Mouse (Mus musculus): ENCODE measurements around the gene Map4k1. TPM values are rescaled to one million over a fixed set of nuclear protein-coding genes. Genes with fewer than 3 reads are reported as not detected.

Map4k1 gene
- total RNA-seq (2021): 1 to 10 TPM in 1 of 2 experiments, under 1 TPM in 1; 0.96 to 2.4 TPM
- long read RNA-seq, experiment 1, partial matches to known transcripts: 0 of 2 reads
- long read RNA-seq, experiment 1, other reads (novel, unspliced or antisense): 0 of 2 reads
- long read RNA-seq, experiment 2: 0 reads

DNA sequence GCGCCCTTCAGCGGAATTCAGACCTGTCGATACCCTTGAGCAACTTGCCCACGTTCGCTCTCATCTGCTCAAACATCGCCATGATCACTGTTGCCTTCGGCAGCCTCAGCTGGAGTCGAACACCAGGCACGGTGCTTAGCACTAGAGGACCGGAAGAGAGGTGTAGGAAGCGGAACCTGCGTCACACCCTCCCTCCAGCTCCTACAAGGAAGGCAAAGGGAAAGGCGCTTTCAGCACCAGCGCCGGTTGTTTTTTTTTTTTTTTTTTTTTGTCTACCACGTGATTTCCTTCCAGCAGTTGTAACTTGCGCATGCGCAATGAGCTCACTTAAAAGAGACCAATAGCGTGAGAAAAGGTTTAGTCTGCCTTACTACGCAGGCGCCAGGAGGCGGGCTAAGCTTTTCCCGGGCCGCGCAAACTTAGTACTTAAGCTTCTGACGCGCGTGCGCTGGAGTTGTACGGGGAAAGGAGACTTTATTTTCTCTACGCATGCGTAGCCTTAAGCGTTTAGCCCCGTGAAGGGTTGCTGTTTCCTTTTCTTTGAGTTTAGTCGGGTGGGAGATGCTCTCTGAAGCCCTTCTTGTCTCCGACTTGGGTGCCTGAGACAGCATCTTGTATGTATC is at the start of gene Map4k1, which contains the start of gene Eif3k:
Gene Map4k1, plus strand, starts transcription at position 400 of the 623 bp plus-strand sequence.
Gene Eif3k, minus strand, starts transcription at position 214 of the 623 bp plus-strand sequence.
- peak; percentile 85 to 86 for DNase-seq (ENCODE audit: low spot score in 2 of 2)

DNA sequence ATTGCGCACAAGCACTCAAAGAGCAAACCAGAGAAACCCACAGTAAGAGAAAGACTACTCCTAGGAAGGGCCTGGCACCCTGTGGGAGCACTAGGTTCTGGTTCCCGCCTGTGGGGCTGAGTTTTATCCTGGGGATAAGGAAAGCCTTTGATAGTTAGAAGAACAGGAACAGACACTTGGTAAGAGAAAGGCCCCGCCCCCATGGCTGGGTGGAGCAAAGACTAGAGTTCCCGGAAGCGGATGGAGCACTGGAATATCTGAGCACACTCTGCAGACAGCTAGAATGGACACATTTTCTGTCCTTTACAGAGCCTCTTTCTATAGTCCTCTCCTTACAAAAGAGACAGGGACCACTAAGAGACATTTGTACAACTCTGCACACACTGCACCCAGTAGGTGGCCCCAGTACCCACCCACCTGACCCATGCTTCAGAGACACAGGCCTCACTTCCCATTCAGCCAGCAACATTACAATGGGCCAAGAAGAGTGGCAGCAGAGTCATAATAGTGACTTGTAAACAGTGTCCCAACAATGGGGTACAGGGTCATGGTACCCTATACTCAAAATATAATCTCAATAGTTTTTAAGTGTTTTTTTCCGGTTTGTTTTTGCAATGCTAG is 49.3 kb upstream of the Map4k1 start:
- no peak for DNase-seq (ENCODE audit: low spot score in 2 of 2)

DNA sequence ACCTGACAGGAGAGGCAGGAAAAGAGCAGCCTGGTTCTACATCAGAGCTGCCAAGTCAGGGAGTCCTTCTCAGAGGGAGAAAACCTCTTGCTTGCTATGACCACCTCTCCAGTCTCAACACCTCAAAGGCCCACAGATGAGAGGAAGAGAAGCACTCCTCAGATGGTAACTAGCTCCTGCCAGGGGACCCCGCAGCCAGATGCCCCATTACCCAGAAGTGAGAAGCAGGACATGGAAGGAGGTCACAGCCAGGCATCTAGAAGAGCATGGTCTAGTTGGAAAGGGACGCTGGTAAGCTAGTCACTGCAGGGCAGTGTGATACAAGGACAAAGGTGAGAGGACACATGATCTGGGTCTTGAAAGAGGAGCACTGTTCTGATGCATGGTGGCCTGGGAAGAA is 48.0 kb upstream of the Map4k1 start:
- no peak for DNase-seq (ENCODE audit: low spot score in 2 of 2)

DNA sequence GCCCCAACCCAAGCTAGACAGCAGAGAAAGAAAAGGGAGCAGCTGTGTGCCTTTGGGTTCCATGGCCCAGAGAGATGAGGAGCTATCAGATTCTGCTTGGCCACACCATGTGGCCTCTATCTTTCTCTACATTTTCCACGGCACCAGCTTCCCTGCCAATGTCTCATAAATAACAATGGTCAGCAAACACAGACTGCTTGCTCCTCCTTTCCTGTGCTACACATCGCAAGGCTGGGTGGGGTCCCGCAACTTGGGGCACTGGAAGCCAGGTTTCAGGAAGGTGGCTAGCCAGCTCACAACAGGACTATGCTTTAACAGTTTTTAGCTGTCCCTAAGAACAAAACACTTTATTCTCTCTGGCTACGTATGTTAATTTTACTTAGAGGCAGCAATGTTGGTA is 45.1 kb upstream of the Map4k1 start:
- DNase-seq (ENCODE audit: low spot score in 2 of 2): no peak

DNA sequence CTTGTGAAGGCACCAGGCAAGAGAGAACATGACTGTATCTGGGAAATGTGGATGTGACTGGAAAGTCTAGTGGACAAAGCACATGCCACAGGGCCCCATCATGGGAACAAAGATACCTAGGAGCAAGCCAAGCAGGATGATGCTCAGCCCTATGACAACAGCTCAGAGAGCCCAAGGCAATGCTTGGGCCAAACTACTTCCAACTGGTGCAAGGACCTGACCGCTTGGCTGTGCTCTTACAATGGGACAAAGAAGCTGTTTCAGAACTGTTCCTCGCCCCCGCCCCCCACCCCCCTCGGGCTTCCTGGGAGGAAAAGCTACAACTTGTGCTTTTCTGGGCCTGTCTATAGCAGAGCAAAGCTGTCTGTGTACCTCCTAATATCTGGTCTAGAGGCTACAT is 43.2 kb upstream of the Map4k1 start:
- DNase-seq (ENCODE audit: low spot score in 2 of 2): no peak

DNA sequence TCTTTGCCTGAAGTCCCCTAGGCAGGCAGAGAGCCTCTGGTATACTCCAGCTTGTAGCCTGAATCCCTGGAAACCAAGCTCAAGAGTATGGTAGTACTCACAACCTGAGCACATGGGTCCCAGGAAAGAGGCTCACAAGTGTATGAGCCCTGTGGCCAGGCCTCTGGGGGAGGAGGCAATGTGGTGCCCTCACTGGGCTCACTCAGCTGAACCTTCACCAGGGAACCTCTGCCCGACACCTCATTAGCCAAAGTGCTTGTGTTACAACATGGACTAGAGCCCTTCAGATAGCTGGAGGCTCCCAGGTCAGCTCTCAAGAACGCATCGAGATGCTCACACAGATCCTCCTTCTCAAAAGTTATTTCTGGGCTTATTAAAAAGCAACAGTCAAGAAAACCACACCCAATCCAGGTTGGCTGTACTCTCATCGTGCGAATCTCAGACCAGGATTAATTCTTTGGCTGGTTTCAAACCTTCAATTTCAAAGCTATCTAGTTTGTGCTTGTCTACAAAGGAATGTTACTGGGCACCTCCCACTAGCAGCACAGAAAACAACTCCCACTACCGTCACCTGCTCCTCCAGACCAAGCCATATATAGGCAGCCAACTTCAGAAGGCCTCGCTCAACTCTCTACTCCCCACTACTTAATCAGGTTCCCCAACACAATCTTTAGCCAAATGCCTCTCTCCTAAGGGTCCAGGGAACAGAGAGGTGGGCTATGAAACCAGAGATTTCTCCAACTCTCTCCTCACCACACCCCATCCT is 42.2 kb upstream of the Map4k1 start:
- DNase-seq (ENCODE audit: low spot score in 2 of 2): no peak

DNA sequence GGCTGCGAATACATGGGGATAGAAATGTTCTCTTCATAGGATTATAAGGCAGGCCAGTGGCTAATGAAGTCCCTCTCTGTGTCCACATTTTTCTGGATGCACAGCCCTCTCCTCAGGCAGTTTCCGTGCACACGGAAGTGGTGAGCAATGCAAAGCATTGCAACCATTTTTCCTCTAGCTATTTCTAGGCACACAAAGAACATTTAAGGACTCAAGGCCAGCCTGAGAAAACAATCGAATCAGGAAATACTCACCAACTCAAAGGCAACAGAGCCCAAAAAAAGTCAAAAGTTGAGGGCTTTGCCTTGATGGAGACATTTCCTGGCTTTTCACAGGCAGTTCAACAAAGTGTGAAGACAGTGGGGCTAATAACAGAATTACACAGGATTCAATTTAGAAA is 40.7 kb upstream of the Map4k1 start:
- no peak for DNase-seq (ENCODE audit: low spot score in 2 of 2)

DNA sequence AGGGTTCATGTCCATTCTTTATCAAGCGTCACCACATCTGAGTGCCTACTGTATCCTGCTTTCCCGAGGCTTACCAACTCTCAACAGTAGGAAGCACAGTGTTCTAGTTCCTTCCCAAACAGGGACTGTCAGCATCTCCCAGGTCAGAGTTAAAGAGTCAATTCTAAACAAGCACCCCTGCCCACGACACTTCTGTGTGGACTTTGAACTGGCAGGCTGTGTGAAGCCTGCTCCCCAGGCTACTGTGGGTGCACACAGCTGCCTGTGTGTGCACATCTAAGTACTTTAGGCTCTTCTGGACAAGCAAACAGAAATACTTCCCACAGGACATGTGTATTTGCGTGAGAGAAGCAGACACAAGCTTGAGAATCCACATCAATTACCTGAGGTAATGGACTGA is 40.3 kb upstream of the Map4k1 start:
- no peak for DNase-seq (ENCODE audit: low spot score in 2 of 2)

DNA sequence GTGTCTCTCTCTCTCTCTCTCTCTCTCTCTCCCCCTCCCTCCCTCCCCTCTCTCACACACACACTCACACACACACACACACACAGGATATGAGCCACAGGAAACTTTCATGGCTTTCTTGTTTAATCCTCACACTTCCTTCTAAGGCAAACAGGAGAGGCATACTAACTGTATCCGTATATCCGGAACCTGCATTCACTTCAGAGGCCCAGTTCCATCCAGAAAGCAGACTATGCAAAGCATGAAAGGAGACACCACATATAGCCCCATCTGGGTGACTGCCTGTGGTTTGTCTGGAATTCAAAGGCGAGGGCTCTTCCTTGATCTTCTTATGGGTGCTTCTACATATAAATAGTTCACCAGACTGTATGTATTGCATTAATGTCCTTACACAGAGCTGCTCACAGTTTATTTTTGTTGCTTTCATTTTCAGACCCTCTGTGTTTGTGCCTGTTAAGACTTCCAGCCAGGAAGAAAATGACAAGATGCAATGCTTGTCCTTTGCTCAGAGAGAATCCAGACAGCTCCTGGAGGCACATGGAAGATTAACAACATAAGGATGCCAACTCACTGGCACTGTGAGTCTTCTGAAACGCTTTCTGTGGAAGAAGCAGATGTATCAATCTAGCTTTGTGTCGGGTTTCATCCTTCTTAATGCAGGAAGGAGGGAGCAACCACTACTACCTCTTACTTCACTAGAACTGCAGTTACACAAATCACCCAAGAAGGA is 38.2 kb upstream of the Map4k1 start:
- DNase-seq (ENCODE audit: low spot score in 2 of 2): no peak

DNA sequence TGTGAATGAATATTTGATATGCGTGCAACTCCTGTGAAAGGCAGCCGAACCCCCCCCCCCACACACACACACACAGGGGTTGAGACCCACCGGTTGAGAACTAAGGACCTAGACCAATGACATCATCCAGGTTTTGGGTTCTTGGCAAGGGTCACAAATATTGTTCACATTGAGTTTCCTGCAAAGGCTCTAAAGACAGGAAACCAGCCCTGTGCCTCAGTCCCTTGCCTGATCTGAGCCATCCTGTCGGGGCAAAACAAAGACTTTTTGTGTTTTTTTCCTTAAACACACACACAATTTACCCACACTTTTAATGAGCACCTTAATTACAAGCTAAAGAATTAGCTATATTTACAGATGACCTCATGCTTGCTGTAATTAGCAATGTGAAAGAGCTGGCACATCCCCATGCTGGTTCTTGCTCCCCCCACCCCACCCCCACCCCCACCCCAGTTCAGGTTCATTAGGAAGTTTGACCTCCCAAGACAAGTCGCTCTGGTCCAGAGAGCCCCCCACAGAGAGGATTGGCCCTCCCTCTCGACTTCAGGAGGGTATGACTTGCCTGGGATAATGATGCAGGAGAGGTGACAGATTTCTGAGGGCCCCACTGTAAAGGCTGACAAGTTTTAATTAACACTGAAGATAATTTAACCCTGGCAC is 37.0 kb upstream of the Map4k1 start:
- DNase-seq (ENCODE audit: low spot score in 2 of 2): no peak

DNA sequence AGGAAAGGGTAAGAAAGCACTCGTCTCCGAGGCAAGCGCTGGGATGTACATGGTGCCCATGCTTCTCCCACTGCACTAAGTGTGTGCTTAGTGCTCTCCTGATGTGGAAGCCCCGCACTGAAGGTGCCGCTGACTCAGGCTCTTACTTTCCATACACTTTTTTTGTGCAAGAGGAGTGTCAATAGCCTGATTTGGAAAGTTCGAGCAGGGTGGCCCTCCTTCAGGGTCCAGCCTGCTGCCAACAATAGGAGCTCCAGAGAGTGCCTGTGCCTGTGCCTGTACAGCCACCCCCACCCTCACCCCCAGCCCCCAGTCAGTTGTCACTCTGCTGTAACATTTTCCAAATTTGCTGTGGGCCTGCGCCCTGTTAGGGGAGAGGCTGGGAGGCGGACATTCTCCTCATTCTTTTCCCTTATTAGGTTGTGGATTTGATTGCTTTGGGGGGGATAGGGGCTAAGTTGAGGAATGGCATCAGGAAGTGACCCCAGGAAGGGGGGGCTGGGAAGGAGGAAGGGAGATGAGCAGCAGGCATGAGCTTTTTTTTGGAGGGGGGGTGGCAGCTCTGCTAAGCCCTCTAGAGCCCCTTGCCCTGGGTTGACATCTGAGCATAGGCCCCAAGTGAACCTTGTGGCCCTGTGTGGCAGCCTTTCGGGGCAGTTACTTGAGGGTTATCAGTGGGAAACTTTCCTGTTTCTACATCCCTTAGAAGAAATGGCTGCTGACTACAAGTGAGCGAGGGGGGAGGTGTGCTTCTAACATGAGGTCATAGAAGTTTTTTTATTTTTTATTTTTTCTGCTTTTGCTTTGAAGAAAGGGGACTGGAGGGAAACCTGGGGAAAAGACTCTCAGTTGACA is 36.2 kb upstream of the Map4k1 start:
- no peak for DNase-seq (ENCODE audit: low spot score in 2 of 2)

DNA sequence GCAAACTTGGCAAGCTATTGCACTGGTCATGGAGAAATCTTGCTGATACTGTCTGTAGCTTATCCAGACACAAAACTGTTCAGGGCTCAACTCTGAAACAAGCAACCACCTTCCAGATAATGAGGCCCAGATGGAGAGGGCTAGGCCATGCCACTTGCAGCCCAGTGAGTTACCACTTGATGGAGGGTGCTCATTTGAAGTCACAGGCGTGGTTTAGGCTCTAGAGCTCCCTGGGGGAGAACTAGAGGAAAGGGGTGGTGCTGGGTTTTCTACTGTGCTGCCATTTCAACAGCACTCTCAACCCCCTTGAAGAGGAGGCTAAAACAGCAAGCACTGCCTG is 35.6 kb upstream of the Map4k1 start:
- DNase-seq (ENCODE audit: low spot score in 2 of 2): no peak

DNA sequence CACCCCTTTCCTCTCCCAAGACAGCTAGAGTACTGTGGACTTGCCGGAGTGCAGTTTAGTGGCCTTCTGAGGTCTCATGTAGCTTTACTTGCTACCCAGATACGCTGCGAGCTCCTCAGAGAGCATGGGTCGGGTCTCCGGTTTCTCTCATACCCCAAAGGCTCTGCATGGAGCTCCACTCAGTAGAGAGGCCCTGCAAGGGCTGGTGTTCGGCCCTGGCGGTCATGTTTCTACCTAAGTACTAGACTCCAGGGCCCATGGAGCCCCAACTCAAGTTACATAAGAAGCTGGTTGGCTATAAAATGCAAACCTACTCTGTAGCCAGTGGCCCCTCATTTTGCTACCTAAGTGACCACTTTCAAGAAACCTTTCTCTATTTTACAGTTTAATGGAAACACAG is 33.1 kb upstream of the Map4k1 start:
- no peak for DNase-seq (ENCODE audit: low spot score in 2 of 2)

DNA sequence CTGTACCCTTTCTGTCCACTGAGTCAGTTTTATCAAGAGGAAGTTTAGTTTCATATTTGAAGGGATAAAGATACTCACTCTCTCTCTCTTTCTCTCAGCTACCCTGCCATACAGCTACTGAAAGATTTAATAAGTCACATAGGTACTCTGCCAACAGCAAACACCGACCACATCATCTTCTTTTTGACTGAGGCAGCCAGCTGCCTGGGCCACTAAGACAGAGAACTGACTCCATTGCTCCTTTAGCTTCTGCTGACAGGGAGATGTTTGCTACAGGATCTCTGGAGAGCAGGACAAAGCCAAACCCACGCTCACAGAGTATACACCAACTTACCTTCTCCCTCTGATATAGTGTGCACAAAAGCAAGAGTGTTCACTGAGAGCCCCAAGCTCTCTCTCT is 32.6 kb upstream of the Map4k1 start:
- no peak for DNase-seq (ENCODE audit: low spot score in 2 of 2)

DNA sequence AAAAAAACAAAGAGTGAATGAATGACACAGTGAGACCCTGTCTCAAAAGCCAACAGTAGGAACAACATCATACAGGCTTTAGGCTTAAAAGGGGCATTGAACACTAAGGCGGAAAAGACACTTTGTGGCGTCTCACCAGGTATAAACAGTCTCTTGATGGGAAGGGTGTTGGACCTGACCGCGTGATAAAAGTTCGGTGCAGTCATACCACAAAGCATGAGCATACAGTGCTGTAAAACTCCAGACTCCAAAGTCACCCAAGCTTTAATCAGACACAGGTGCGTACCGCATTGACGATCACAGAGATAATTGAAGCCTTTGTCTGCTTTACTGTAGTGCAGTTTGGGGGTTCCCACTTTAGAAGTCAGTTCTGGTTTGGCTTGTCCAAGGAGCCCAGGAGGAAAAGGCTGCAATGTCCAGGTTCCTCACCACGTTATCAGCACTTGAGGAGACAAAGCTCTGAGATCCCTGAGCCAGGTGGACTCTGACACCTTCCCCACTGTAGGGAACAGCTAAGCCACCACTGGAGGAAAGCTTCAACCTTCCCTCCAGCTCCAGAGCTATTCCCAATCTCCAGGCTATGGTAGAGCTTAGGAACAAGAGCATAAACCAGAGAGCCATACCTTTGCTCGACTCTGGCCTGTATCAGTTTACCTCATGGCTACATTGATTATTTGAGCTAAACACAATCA is 31.4 kb upstream of the Map4k1 start:
- DNase-seq (ENCODE audit: low spot score in 2 of 2): no peak

DNA sequence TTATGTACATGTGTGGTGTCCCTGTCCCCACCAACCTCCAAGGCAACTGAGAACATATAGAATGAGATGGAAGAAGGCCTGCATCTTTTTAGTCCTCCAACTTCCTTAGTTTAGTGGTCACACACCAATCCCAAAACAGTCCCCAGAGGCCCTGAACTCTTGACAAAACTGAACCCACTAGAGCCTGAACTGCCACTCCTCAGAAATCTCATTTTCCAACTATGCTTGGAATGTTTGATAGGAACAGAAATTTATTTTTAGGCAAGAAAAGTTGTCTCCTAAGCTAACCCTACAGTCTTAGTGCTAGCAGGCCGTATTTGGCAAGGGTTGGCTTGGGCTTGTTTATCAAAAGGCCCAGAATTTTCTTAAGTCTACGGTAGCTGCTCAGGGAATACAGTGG is 30.1 kb upstream of the Map4k1 start:
- no peak for DNase-seq (ENCODE audit: low spot score in 2 of 2)

DNA sequence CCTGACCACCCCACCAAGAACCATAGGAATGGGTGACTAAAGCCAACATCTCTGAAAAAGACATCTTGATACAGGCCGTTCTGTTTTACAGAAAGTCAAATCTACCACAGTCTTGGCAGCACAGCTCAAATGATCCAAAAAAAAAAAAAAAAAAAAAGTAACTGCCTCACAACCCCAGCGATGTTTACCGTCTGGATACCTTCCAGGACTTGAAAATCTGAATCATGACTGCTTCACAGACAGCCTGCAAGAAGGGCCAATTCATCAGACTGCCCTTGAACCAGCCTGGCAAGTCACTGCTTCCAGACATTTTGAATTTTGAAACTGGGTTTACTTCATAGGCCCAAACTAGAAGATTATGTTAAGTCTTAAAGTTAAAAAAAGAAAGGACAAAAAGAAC is 29.1 kb upstream of the Map4k1 start:
- DNase-seq (ENCODE audit: low spot score in 2 of 2): no peak

DNA sequence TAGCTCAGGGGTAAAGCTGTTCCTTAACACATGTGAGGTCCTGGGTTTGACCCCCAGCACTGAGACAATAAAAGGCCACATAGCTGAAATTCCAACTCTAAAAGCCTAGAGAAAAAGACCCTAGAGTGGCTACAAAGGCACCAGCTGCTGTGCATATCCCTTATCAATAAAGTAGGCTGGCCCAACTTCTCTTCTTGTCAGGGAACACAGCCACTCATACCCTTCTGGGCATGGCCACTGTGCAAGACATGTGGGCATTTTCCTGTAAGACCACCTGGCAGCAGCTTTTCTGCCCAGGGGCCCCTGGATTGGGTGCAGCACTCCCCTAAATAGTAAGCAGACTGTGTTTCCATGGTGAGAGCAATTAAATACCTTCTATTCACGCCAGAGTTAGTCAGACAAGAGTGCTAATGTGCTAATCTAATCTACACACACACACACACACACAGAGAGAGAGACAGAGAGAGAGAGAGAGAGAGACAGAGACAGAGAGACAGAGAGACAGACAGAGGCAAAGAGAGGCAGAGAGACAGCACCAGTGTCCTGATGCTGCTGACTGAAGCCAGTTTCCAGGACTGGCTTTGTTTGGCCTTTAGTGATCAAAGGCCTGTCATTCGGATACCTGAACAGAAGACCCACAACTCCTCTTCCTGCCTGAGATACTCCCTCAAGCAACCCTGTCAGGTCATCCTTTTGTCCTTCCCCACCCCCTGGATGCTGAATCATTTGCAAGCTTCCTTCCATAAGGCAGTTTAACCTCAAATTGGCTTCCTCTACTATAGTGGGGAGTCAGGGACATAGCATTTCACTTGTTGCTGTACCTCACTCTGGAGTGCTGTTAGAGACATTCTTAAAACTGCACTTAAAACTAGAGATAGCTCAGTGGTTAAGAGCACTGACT is 28.1 kb upstream of the Map4k1 start:
- no peak for DNase-seq (ENCODE audit: low spot score in 2 of 2)

Data from adrenal gland, adult 18-20 months (tissue).